Mouse (Mus musculus): ENCODE results near the gene Zswim8.

Gene Zswim8

GRCm38 (mm10) chr14:20707201-20708190 lies at the start of gene Zswim8:
Zswim8 (plus strand) TSS chr14:20707552.
- under 1% methylated on average over 79 of the region's 80 CpGs for WGBS

- 91% methylated on average over 6 of the region's 6 CpGs for WGBS
Observed at GRCm38 (mm10) chr14:20658902-20659301, 48.5 kb upstream of the Zswim8 start.

- 99% methylated on average over 7 of the region's 7 CpGs for WGBS
Observed at GRCm38 (mm10) chr14:20659687-20660086, 47.7 kb upstream of the Zswim8 start.

- WGBS, result under 1% methylated on average over 52 of the region's 52 CpGs
Observed at GRCm38 (mm10) chr14:20660827-20661660, 46.3 kb upstream of the Zswim8 start.

GRCm38 (mm10) chr14:20661661-20662331 lies 45.6 kb upstream of the Zswim8 start:
- WGBS, result 13% methylated on average over 19 of the region's 19 CpGs

GRCm38 (mm10) chr14:20662740-20663139 lies 44.6 kb upstream of the Zswim8 start:
- WGBS, result 91% methylated on average over 3 of the region's 3 CpGs

GRCm38 (mm10) chr14:20663601-20664000 lies 43.8 kb upstream of the Zswim8 start:
- WGBS, result 68% methylated on average over 2 of the region's 2 CpGs

- WGBS, result 27% methylated on average over 3 of the region's 3 CpGs
Observed at GRCm38 (mm10) chr14:20664436-20664835, 42.9 kb upstream of the Zswim8 start.

GRCm38 (mm10) chr14:20667469-20667868 lies 39.9 kb upstream of the Zswim8 start:
- WGBS, result 86% methylated on average over 1 of the region's 1 CpGs

- WGBS, result 76% methylated on average over 8 of the region's 8 CpGs
Observed at GRCm38 (mm10) chr14:20668154-20668810, 39.1 kb upstream of the Zswim8 start, which contains the start of gene Synpo2l. Synpo2l (minus strand) TSS chr14:20668354.

- 94% methylated on average over 2 of the region's 2 CpGs for WGBS
Observed at GRCm38 (mm10) chr14:20672990-20673389, 34.4 kb upstream of the Zswim8 start.

- 6% methylated on average over 13 of the region's 13 CpGs for WGBS
Observed at GRCm38 (mm10) chr14:20673735-20674063, 33.7 kb upstream of the Zswim8 start.

GRCm38 (mm10) chr14:20674064-20674833 lies 33.1 kb upstream of the Zswim8 start, which contains the start of gene Sec24c:
Sec24c (plus strand) TSS chr14:20674308.
- under 1% methylated on average over 43 of the region's 43 CpGs for WGBS

GRCm38 (mm10) chr14:20677906-20678305 lies 29.4 kb upstream of the Zswim8 start:
- WGBS, result 92% methylated on average over 4 of the region's 4 CpGs

GRCm38 (mm10) chr14:20681742-20682141 lies 25.6 kb upstream of the Zswim8 start:
- WGBS, result 85% methylated on average over 2 of the region's 2 CpGs

GRCm38 (mm10) chr14:20682498-20682897 lies 24.9 kb upstream of the Zswim8 start:
- 64% methylated on average over 3 of the region's 3 CpGs for WGBS

GRCm38 (mm10) chr14:20686576-20686975 lies 20.8 kb upstream of the Zswim8 start:
- 50% methylated on average over 3 of the region's 3 CpGs for WGBS

- 90% methylated on average over 2 of the region's 2 CpGs for WGBS
Observed at GRCm38 (mm10) chr14:20689009-20689408, 18.3 kb upstream of the Zswim8 start.

- WGBS, result 89% methylated on average over 6 of the region's 6 CpGs
Observed at GRCm38 (mm10) chr14:20691772-20692171, 15.6 kb upstream of the Zswim8 start.

GRCm38 (mm10) chr14:20693589-20694101 lies 13.7 kb upstream of the Zswim8 start:
- 83% methylated on average over 10 of the region's 10 CpGs for WGBS
